Comparison of ENCODE assay signal across 7 mouse cellular contexts in the genomic region with DNA sequence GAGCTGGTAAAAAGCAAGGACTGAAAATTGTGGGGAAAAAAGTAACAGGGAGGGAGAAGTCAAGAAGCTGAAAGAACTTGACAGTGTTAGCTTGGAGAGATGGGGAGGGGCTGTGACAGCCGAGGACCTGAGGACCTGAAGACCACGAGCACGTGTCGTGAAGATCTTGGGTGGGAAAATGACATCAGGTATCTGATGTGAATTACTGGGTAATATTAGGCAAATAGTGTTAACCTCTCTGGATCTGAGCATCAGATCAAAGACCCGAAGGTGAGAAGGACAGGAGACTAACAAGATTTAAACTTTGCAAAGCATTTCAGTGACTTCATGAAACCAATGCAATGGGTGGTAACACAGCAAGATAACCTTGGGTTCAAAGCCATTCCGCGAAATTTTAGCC. TPM values are rescaled to one million over a fixed set of nuclear protein-coding genes. Genes with fewer than 3 reads are reported as not detected.
DNase-seq lines count a peak whose midpoint lies in the region; ATAC-seq and TF ChIP-seq lines count a peak whose summit lies in the region.

No protein-coding gene starts in this region.

- peak overlapping the region; percentile 84; the same call in 1 of the 2 replicates for H3K4me2 ChIP-seq in lung, postnatal 0 days (replicated peaks; ENCODE audit: low read depth, low read length)
- peak overlapping the region; percentile 82 for H3K4me2 ChIP-seq in forebrain, embryonic 15.5 days (replicated peaks)
- H3K4me2 ChIP-seq in liver, embryonic 11.5 days: peak overlapping the region; percentile 85
- H3K4me2 ChIP-seq in stomach, embryonic 16.5 days (ENCODE audit: low read depth, low read length): peak overlapping the region; percentile 72

- no peaks in the 10 kb centered on the region for H3K9me3 ChIP-seq in lung, postnatal 0 days (ENCODE audit: low read length)
- no peaks in the 10 kb centered on the region for H3K9me3 ChIP-seq in forebrain, embryonic 15.5 days
- H3K9me3 ChIP-seq in liver, embryonic 11.5 days (ENCODE audit: control insufficient read depth, low read length): no peaks in the 10 kb centered on the region
- H3K9me3 ChIP-seq in stomach, embryonic 16.5 days (replicated peaks; ENCODE audit: control insufficient read depth, low read length): no peaks in the 10 kb centered on the region

- no peak overlapping the region for H3K27ac ChIP-seq in lung, postnatal 0 days (ENCODE audit: low read length)
- H3K27ac ChIP-seq in forebrain, embryonic 15.5 days (replicated peaks): no peak overlapping the region
- no peak overlapping the region for H3K27ac ChIP-seq in liver, embryonic 11.5 days (ENCODE audit: low read depth, low read length)
- no peak overlapping the region for H3K27ac ChIP-seq in stomach, embryonic 16.5 days (ENCODE audit: low read length)

- H3K4me1 ChIP-seq in lung, postnatal 0 days (ENCODE audit: insufficient read depth, low read depth, low read length): no peaks in the 10 kb centered on the region
- H3K4me1 ChIP-seq in forebrain, embryonic 15.5 days: peaks cover 31% of the 10 kb centered on the region
- peaks cover 20% of the 10 kb centered on the region for H3K4me1 ChIP-seq in liver, embryonic 11.5 days (replicated peaks; ENCODE audit: control insufficient read depth, insufficient read depth, low read length)
- peaks cover 10% of the 10 kb centered on the region for H3K4me1 ChIP-seq in stomach, embryonic 16.5 days (ENCODE audit: control insufficient read depth, insufficient read depth, low read length)

- H3K9ac ChIP-seq in lung, postnatal 0 days (replicated peaks; ENCODE audit: low read depth): no peak overlapping the region; the same call in 1 of the 2 replicates
- peak overlapping the region; percentile 96 for H3K9ac ChIP-seq in forebrain, embryonic 15.5 days (replicated peaks)
- H3K9ac ChIP-seq in liver, embryonic 11.5 days (ENCODE audit: low read depth, low read length): peak overlapping the region; percentile 95
- peak overlapping the region; percentile 2; the same call in 1 of the 2 replicates for H3K9ac ChIP-seq in stomach, embryonic 16.5 days (ENCODE audit: low read length)

- intact Hi-C loops in left cerebral cortex, postnatal 10 days (cut with DNase I): no loop called here

- WGBS in lung, postnatal 0 days: 13% methylated on average over 7 of the region's 7 CpGs
- WGBS in forebrain, embryonic 15.5 days: 31% methylated on average over 7 of the region's 7 CpGs
- WGBS in liver, embryonic 11.5 days: 12% methylated on average over 7 of the region's 7 CpGs
- WGBS in stomach, embryonic 16.5 days: 17% methylated on average over 7 of the region's 7 CpGs

- ATAC-seq in lung, postnatal 0 days: no peak
- no peak for ATAC-seq in forebrain, embryonic 15.5 days (replicated peaks)
- ATAC-seq in liver, embryonic 11.5 days (replicated peaks; ENCODE audit: low FRiP score): no peak
- ATAC-seq in stomach, embryonic 16.5 days (ENCODE audit: insufficient read depth, low FRiP score): no peak

- H3K36me3 ChIP-seq in lung, postnatal 0 days (ENCODE audit: insufficient read depth, low read length): 0 out of 2 replicates have a peak, but pooled peaks cover 9% of the 10 kb centered on the region
- H3K36me3 ChIP-seq in forebrain, embryonic 15.5 days: peaks cover 41% of the 10 kb centered on the region
- peaks cover 27% of the 10 kb centered on the region for H3K36me3 ChIP-seq in liver, embryonic 11.5 days (ENCODE audit: control insufficient read depth, insufficient read depth, low read length)
- H3K36me3 ChIP-seq in stomach, embryonic 16.5 days (ENCODE audit: control insufficient read depth, insufficient read depth, low read length): peaks cover 12% of the 10 kb centered on the region

- H3K4me3 ChIP-seq in lung, postnatal 0 days (ENCODE audit: low read depth, low read length): peak overlapping the region; percentile 87
- peak overlapping the region; percentile 100 for H3K4me3 ChIP-seq in forebrain, embryonic 15.5 days
- peak overlapping the region; percentile 93 for H3K4me3 ChIP-seq in liver, embryonic 11.5 days (ENCODE audit: low read depth, low read length)
- H3K4me3 ChIP-seq in stomach, embryonic 16.5 days (replicated peaks; ENCODE audit: low read length): peak overlapping the region; percentile 81

- DNase-seq in lung, postnatal 0 days (ENCODE audit: low spot score): no peak
- DNase-seq in lung, postnatal 14 days: no peak
- no peak for DNase-seq in liver, embryonic 11.5 days (ENCODE audit: low spot score)
- DNase-seq in left cerebral cortex, postnatal 10 days (ENCODE audit: extremely low spot score in 1 of 2, low spot score in 2 of 2): no peak
- DNase-seq in spleen, postnatal 14 days (ENCODE audit: low spot score in 2 of 2): no peak

- no peak for TF ChIP-seq CTCF in lung, postnatal 0 days (IDR thresholded peaks at IDR 0.05)

- no peak for TF ChIP-seq EP300 in lung, postnatal 0 days (IDR thresholded peaks at IDR 0.05)

- no peaks in the 10 kb centered on the region for H3K27me3 ChIP-seq in lung, postnatal 0 days (replicated peaks; ENCODE audit: insufficient read depth, low read length)
- H3K27me3 ChIP-seq in forebrain, embryonic 15.5 days: no peaks in the 10 kb centered on the region
- no peaks in the 10 kb centered on the region for H3K27me3 ChIP-seq in liver, embryonic 11.5 days (replicated peaks; ENCODE audit: control insufficient read depth, insufficient read depth, low read length)
- no peaks in the 10 kb centered on the region for H3K27me3 ChIP-seq in stomach, embryonic 16.5 days (ENCODE audit: control insufficient read depth, insufficient read depth, low read length)

RNA-seq across cellular contexts. Expression of a gene that starts 1.0 kb away (rescaled TPM):
- 10.1 and 10.4 TPM in 2 replicates for polyA plus RNA-seq in lung, postnatal 0 days (2015; fragmentation: Nextera tagmentation; extraction: Ambion mirVana)
- 33.6 and 36.6 TPM in 2 replicates for polyA plus RNA-seq in forebrain, embryonic 15.5 days (2015; fragmentation: Nextera tagmentation; extraction: Ambion mirVana)
- polyA plus RNA-seq in liver, embryonic 11.5 days (2014; fragmentation: Nextera tagmentation; extraction: Ambion mirVana): 39.3 and 39.4 TPM in 2 replicates
- 21.3 and 24.5 TPM in 2 replicates for polyA plus RNA-seq in stomach, embryonic 16.5 days (2015; fragmentation: Nextera tagmentation; extraction: Ambion mirVana)
- 10 to 100 TPM; 23.8 to 25.5 TPM for total RNA-seq in left cerebral cortex, postnatal 10 days (2021)

RNA-seq across cellular contexts. Expression of a gene that starts 1.0 kb away (rescaled TPM):
- 51.1 and 54.9 TPM in 2 replicates for polyA plus RNA-seq in lung, postnatal 0 days (2015; fragmentation: Nextera tagmentation; extraction: Ambion mirVana)
- 60.5 and 64.3 TPM in 2 replicates for polyA plus RNA-seq in forebrain, embryonic 15.5 days (2015; fragmentation: Nextera tagmentation; extraction: Ambion mirVana)
- 59.0 and 59.6 TPM in 2 replicates for polyA plus RNA-seq in liver, embryonic 11.5 days (2014; fragmentation: Nextera tagmentation; extraction: Ambion mirVana)
- polyA plus RNA-seq in stomach, embryonic 16.5 days (2015; fragmentation: Nextera tagmentation; extraction: Ambion mirVana): 49.4 and 60.9 TPM in 2 replicates
- total RNA-seq in left cerebral cortex, postnatal 10 days (2021): 10 to 100 TPM; 30.3 to 32.8 TPM

RNA-seq across cellular contexts. Expression of a gene that starts 8.8 kb away (rescaled TPM):
- polyA plus RNA-seq in lung, postnatal 0 days (2015; fragmentation: Nextera tagmentation; extraction: Ambion mirVana): 819 and 1,023 TPM in 2 replicates
- 968 and 991 TPM in 2 replicates for polyA plus RNA-seq in forebrain, embryonic 15.5 days (2015; fragmentation: Nextera tagmentation; extraction: Ambion mirVana)
- polyA plus RNA-seq in liver, embryonic 11.5 days (2014; fragmentation: Nextera tagmentation; extraction: Ambion mirVana): 792 and 865 TPM in 2 replicates
- polyA plus RNA-seq in stomach, embryonic 16.5 days (2015; fragmentation: Nextera tagmentation; extraction: Ambion mirVana): 927 and 1,043 TPM in 2 replicates
- 100 to 1,000 TPM; 685 to 725 TPM for total RNA-seq in left cerebral cortex, postnatal 10 days (2021)

RNA-seq across cellular contexts. Expression of a gene that starts 13.0 kb away (rescaled TPM):
- 140 and 152 TPM in 2 replicates for polyA plus RNA-seq in lung, postnatal 0 days (2015; fragmentation: Nextera tagmentation; extraction: Ambion mirVana)
- polyA plus RNA-seq in forebrain, embryonic 15.5 days (2015; fragmentation: Nextera tagmentation; extraction: Ambion mirVana): 200 and 204 TPM in 2 replicates
- 261 and 275 TPM in 2 replicates for polyA plus RNA-seq in liver, embryonic 11.5 days (2014; fragmentation: Nextera tagmentation; extraction: Ambion mirVana)
- 111 and 127 TPM in 2 replicates for polyA plus RNA-seq in stomach, embryonic 16.5 days (2015; fragmentation: Nextera tagmentation; extraction: Ambion mirVana)
- total RNA-seq in left cerebral cortex, postnatal 10 days (2021): 10 to 100 TPM; 59.6 to 64.6 TPM

RNA-seq across cellular contexts. Expression of a gene that starts 39.2 kb away (rescaled TPM):
- polyA plus RNA-seq in lung, postnatal 0 days (2015; fragmentation: Nextera tagmentation; extraction: Ambion mirVana): 1,317 and 1,524 TPM in 2 replicates
- polyA plus RNA-seq in forebrain, embryonic 15.5 days (2015; fragmentation: Nextera tagmentation; extraction: Ambion mirVana): 1,446 and 1,524 TPM in 2 replicates
- 1,214 and 1,307 TPM in 2 replicates for polyA plus RNA-seq in liver, embryonic 11.5 days (2014; fragmentation: Nextera tagmentation; extraction: Ambion mirVana)
- 1,419 and 1,514 TPM in 2 replicates for polyA plus RNA-seq in stomach, embryonic 16.5 days (2015; fragmentation: Nextera tagmentation; extraction: Ambion mirVana)
- 100 to 1,000 TPM; 702 to 749 TPM for total RNA-seq in left cerebral cortex, postnatal 10 days (2021)
